Mouse (Mus musculus): ENCODE data around the gene Igsf3.

GRCm38 (mm10) chr3:101401501-101401900 lies 24.6 kb downstream of the Igsf3 start:
- TF ChIP-seq POLR2A (IDR thresholded peaks at IDR 0.05; ENCODE audit: insufficient read depth, low read length), result no peak
- no peak for TF ChIP-seq CTCF (IDR thresholded peaks at IDR 0.05; ENCODE audit: low read depth, low read length)
- no peak for TF ChIP-seq EP300 (IDR thresholded peaks at IDR 0.05; ENCODE audit: insufficient read depth, low read depth, low read length)

All from ES-Bruce4 (cell line).